ENCODE assay signal across 16 mouse cellular contexts in genomic region chr6:40818237-40818902, GRCm38 (mm10).
A peak's percentile ranks its signal among the peaks of the same experiment; 100 is the strongest.
DNase-seq lines count a peak whose midpoint lies in the region; ATAC-seq and TF ChIP-seq lines count a peak whose summit lies in the region.
"Had no signal": no experiment of that assay in that cellular context is flagged by ENCODE, and none has a peak within 500 bp of the region (broad histone marks: within the 10 kb centered on the region; RNA-seq: fewer than 3 reads in every experiment).

No protein-coding gene starts in this region.

- ATAC-seq in intestine, embryonic 16.5 days, result peak; percentile 98

- H3K36me3 ChIP-seq in liver, adult 2 months (ENCODE audit: control insufficient read depth, insufficient read depth, low read length), result no peaks in the 10 kb centered on the region
- no peaks in the 10 kb centered on the region for H3K36me3 ChIP-seq in intestine, embryonic 16.5 days (ENCODE audit: control insufficient read depth, insufficient read depth, low read length)
- H3K36me3 ChIP-seq in embryonic facial prominence, embryonic 10.5 days (replicated peaks), result no peaks in the 10 kb centered on the region
- H3K36me3 ChIP-seq: hindbrain, embryonic 13.5 days; liver, embryonic 15.5 days had no signal

- peak; percentile 33 for DNase-seq in liver, adult 2 months (ENCODE audit: extremely low read depth, low read depth, low spot score)
- no peak for DNase-seq in liver
- peak; percentile 63 for DNase-seq in adipocyte (ENCODE audit: low spot score)
- DNase-seq in naive thymus-derived CD4-positive, alpha-beta T cell, adult 2 months (ENCODE audit: low read depth), result peak; percentile 35
- DNase-seq in embryonic facial prominence, embryonic 10.5 days (ENCODE audit: low spot score), result no peak
- no peak for DNase-seq in urinary bladder, postnatal 10 days (ENCODE audit: low spot score)
- DNase-seq in retina, postnatal 1 day, result no peak
- DNase-seq: cerebellum, adult 11-12 months; kidney, adult 8-10 months; kidney, postnatal 4 days; lung, postnatal 4 days; thymus, postnatal 25 days had no signal

- H3K4me2 ChIP-seq in intestine, embryonic 16.5 days (ENCODE audit: low read depth, low read length), result no peak overlapping the region
- H3K4me2 ChIP-seq: hindbrain, embryonic 13.5 days; liver, embryonic 15.5 days had no signal

- H3K9ac ChIP-seq in liver, adult 2 months (ENCODE audit: low read depth, low read length), result no peak overlapping the region
- H3K9ac ChIP-seq in intestine, embryonic 16.5 days (ENCODE audit: low read depth, low read length), result no peak overlapping the region
- H3K9ac ChIP-seq: hindbrain, embryonic 13.5 days; liver, embryonic 15.5 days had no signal

- no peak overlapping the region for H3K4me3 ChIP-seq in liver, adult 2 months (ENCODE audit: insufficient read depth, low read depth, low read length)
- no peak overlapping the region for H3K4me3 ChIP-seq in intestine, embryonic 16.5 days (ENCODE audit: low read length)
- H3K4me3 ChIP-seq in embryonic facial prominence, embryonic 10.5 days, result no peak overlapping the region
- H3K4me3 ChIP-seq: hindbrain, embryonic 13.5 days; left cerebral cortex, adult 2 months; liver, embryonic 15.5 days had no signal

- H3K4me1 ChIP-seq in liver, adult 2 months (ENCODE audit: control insufficient read depth, insufficient read depth, low read length), result peaks cover 2% of the 10 kb centered on the region; the same call in 1 of the 2 replicates
- no peaks in the 10 kb centered on the region for H3K4me1 ChIP-seq in intestine, embryonic 16.5 days (ENCODE audit: control insufficient read depth, insufficient read depth, low read length)
- H3K4me1 ChIP-seq in embryonic facial prominence, embryonic 10.5 days, result no peaks in the 10 kb centered on the region
- H3K4me1 ChIP-seq: hindbrain, embryonic 13.5 days; liver, embryonic 15.5 days had no signal

- H3K27ac ChIP-seq in liver, adult 2 months (replicated peaks; ENCODE audit: insufficient read depth, low read depth, low read length), result no peak overlapping the region
- no peak overlapping the region; the same call in 1 of the 2 replicates for H3K27ac ChIP-seq in intestine, embryonic 16.5 days (ENCODE audit: low read length)
- no peak overlapping the region for H3K27ac ChIP-seq in embryonic facial prominence, embryonic 10.5 days (replicated peaks)
- H3K27ac ChIP-seq: hindbrain, embryonic 13.5 days; left cerebral cortex, adult 2 months; liver, embryonic 15.5 days had no signal

- H3K79me2 ChIP-seq in liver, adult 2 months (ENCODE audit: control insufficient read depth, insufficient read depth, low read length), result no peaks in the 10 kb centered on the region

- no peak for TF ChIP-seq POLR2A in liver, adult 2 months (IDR thresholded peaks at IDR 0.05; ENCODE audit: extremely low read depth, insufficient read depth, low read length)

- H3K9me3 ChIP-seq in intestine, embryonic 16.5 days (ENCODE audit: control insufficient read depth, low read length), result no peaks in the 10 kb centered on the region
- H3K9me3 ChIP-seq in embryonic facial prominence, embryonic 10.5 days, result no peaks in the 10 kb centered on the region
- H3K9me3 ChIP-seq: hindbrain, embryonic 13.5 days; liver, embryonic 15.5 days had no signal

- TF ChIP-seq CTCF in liver, adult 2 months (IDR thresholded peaks at IDR 0.05; ENCODE audit: low read depth, low read length), result no peak

- no peaks in the 10 kb centered on the region for H3K27me3 ChIP-seq in liver, adult 2 months (ENCODE audit: control insufficient read depth, insufficient read depth, low read length)
- H3K27me3 ChIP-seq in intestine, embryonic 16.5 days (replicated peaks; ENCODE audit: control insufficient read depth, insufficient read depth, low read length), result no peaks in the 10 kb centered on the region
- no peaks in the 10 kb centered on the region for H3K27me3 ChIP-seq in embryonic facial prominence, embryonic 10.5 days (replicated peaks; ENCODE audit: low read depth, poor library complexity, severe bottlenecking)
- H3K27me3 ChIP-seq: hindbrain, embryonic 13.5 days; liver, embryonic 15.5 days had no signal

- 84% methylated on average over 5 of the region's 5 CpGs for WGBS in liver, adult 2 months
- 67% methylated on average over 5 of the region's 5 CpGs for WGBS in intestine, embryonic 16.5 days
- 88% methylated on average over 5 of the region's 5 CpGs for WGBS in embryonic facial prominence, embryonic 10.5 days

Comparison
In these comparisons a context has a peak if more than half of its experiments do, and no peak if none do; other contexts are left out.
1. DNase-seq: peak in liver, adult 2 months (single experiment), adipocyte (single experiment) and naive thymus-derived CD4-positive, alpha-beta T cell, adult 2 months (single experiment); none in liver (single experiment), embryonic facial prominence, embryonic 10.5 days (single experiment), urinary bladder, postnatal 10 days (single experiment) and retina, postnatal 1 day (single experiment).